Mouse (Mus musculus) heart, postnatal 0 days (tissue): ENCODE measurements around the gene Sgsh.

Experiments
- CTCF ChIP-seq: IDR thresholded peaks from 2 replicates; pipeline ENCODE4 v1.5.1; 2016; ENCODE audit warnings: antibody characterized with exemption, control low read depth, low read depth
- EP300 ChIP-seq: IDR thresholded peaks from 2 replicates; pipeline ENCODE4 v1.6.1; 2016; ENCODE audit warnings: antibody characterized with exemption, low read depth

DNA sequence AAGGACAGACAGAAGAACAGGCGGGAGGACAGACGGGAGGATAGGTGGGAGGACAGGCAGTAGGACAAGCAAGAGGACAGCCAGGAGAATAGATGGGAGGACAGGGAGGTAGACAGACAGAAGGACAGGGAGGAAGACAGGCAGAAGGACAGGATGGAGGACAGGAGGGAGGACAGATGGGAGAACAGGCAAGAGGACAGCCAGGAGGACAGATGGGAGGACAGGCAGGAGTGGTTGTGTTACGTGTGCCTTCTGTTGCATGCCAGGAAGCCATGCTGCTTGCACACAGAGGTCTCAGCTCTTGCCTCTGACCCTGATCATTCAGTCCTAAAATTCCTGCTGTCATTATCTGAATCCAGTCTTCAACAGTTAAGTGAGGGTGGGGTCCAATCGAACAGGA lies 1.4 kb downstream of the Sgsh start:
- TF ChIP-seq CTCF = no peak
- TF ChIP-seq EP300 = no peak
